Mouse (Mus musculus): ENCODE measurements around the gene Zfp536.

DNA sequence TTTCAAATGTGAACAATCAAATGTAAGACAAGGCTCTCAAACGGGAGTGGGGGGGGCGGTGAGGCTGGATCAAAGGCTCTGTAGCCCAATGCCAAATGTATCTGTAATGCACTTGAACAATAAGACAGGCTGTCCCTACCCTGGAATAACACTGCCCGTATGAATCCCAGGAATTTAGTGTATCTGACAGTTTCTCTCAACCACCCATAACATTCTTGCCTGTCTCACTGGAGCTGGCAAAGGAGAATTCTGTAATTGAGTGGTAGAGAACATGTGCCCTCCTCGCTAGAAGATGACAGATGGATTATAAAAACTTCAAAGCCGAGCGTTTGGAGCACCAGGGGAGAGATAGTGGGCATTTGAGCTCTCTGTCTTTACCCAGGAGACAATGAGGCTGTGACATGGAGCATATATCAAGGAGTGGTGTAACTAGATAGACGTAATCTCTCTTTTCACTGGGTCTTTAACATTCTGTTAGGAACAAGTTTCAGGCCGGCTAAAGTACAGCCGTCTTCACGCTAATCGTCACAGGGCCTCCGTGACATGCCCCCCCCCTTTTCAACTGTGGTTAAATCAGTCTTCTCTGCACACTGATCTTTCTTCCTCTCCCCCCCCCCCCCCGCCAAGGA lies 27.2 kb downstream of the Zfp536 start:
- TF ChIP-seq CTCF (IDR thresholded peaks at IDR 0.05; ENCODE audit: low read depth): no peak
- no peak for TF ChIP-seq EP300 (IDR thresholded peaks at IDR 0.05; ENCODE audit: low read depth)

Data from heart, postnatal 0 days (tissue).